Mouse (Mus musculus) MEL (cell line): ENCODE data around the gene Gm21985. TPM values are rescaled to one million over a fixed set of nuclear protein-coding genes. Genes with fewer than 3 reads are reported as not detected.
"Not testable (repeated sequence)": the region's sequence is repeated elsewhere in the genome, so short reads cannot be mapped to it uniquely, and the experiment has no call there.

Experiments
- DNase-seq: peaks from one replicate; pipeline ENCODE4 v3.0.0; 2011; ENCODE audit warnings: low read depth, low spot score
- H3K27ac ChIP-seq: 2 replicates; pipeline ENCODE4 v1.5.1; 2012; ENCODE audit warnings: low read depth, mild to moderate bottlenecking, control low read depth, low read length, moderate library complexity; ENCODE audit not compliant: control insufficient read depth
- H3K27me3 ChIP-seq, 2 experiments: fragments of 150-350 bp in 1 of 2; sonication (generic) in 1 of 2; 2 replicates each; pipeline ENCODE4 v1.6.1; 2012; ENCODE audit warnings: low read length in 2 of 2, mild to moderate bottlenecking in 2 of 2, improper control_type of control experiment in 1 of 2, moderate library complexity in 1 of 2; ENCODE audit not compliant: insufficient read depth in 2 of 2, control insufficient read depth in 1 of 2
- H3K36me3 ChIP-seq, 2 experiments: 2 replicates each; pipeline ENCODE4 v1.6.1; 2012 to 2014; ENCODE audit warnings: low read length in 2 of 2, improper control_type of control experiment in 1 of 2, inconsistent platforms in 1 of 2, mild to moderate bottlenecking in 1 of 2; ENCODE audit not compliant: insufficient read depth in 2 of 2, control insufficient read depth in 1 of 2
- H3K4me1 ChIP-seq, 2 experiments: fragments of 150-350 bp in 1 of 2; sonication (generic) in 1 of 2; 2 replicates each; pipeline ENCODE4 v1.6.1; 2012; ENCODE audit warnings: low read length in 2 of 2, improper control_type of control experiment in 1 of 2, mild to moderate bottlenecking in 1 of 2; ENCODE audit not compliant: insufficient read depth in 2 of 2, control insufficient read depth in 1 of 2
- H3K4me3 ChIP-seq, 2 experiments: fragments of 150-350 bp in 1 of 2; sonication (generic) in 1 of 2; 2 replicates each; pipeline ENCODE4 v1.5.1; 2012; ENCODE audit warnings: low read depth in 2 of 2, low read length in 2 of 2, mild to moderate bottlenecking in 2 of 2, moderate library complexity in 2 of 2, control low read depth in 1 of 2, improper control_type of control experiment in 1 of 2; ENCODE audit not compliant: control insufficient read depth in 1 of 2, insufficient read depth in 1 of 2
- H3K79me2 ChIP-seq: 2 replicates; pipeline ENCODE4 v1.6.1; 2012; ENCODE audit warnings: mild to moderate bottlenecking, low read length, moderate library complexity; ENCODE audit not compliant: control insufficient read depth, poor library complexity, insufficient read depth
- H3K9ac ChIP-seq: 2 replicates; pipeline ENCODE4 v1.6.1; 2012; ENCODE audit warnings: low read depth, mild to moderate bottlenecking, control low read depth, low read length, moderate library complexity; ENCODE audit not compliant: control insufficient read depth, poor library complexity, severe bottlenecking
- H3K9me3 ChIP-seq: fragments of 150-350 bp; sonication (generic); replicated peaks from 2 replicates; pipeline ENCODE4 v1.6.1; 2012; ENCODE audit warnings: mild to moderate bottlenecking, low read length, improper control_type of control experiment, moderate library complexity; ENCODE audit not compliant: insufficient read depth
- CHD2 ChIP-seq: IDR thresholded peaks from 2 replicates; pipeline ENCODE4 v1.6.1; 2011; ENCODE audit warnings: low read length, improper control_type of control experiment
- CTCF ChIP-seq, 3 experiments: IDR thresholded peaks in 2 of 3; conservative IDR thresholded peaks in 1 of 3; 2 replicates each; pipeline ENCODE4 v1.5.1; 2011 to 2012; ENCODE audit warnings: low read length in 3 of 3, low read depth in 2 of 3, mild to moderate bottlenecking in 2 of 3, improper control_type of control experiment in 1 of 3, inconsistent platforms in 1 of 3, mixed read lengths in 1 of 3, moderate library complexity in 1 of 3; ENCODE audit not compliant: control insufficient read depth in 1 of 3, insufficient read depth in 1 of 3, poor library complexity in 1 of 3, severe bottlenecking in 1 of 3
- ELF1 ChIP-seq: IDR thresholded peaks from 2 replicates; pipeline ENCODE4 v1.6.1; 2014; ENCODE audit warnings: low read depth, mild to moderate bottlenecking, inconsistent platforms, low read length, improper control_type of control experiment, moderate library complexity
- EP300 ChIP-seq, 2 experiments: IDR thresholded peaks; 2 replicates each; pipeline ENCODE4 v1.6.1; 2011; ENCODE audit warnings: improper control_type of control experiment in 2 of 2, low read length in 2 of 2, low read depth in 1 of 2, mild to moderate bottlenecking in 1 of 2
- GATA1 ChIP-seq: IDR thresholded peaks from 2 replicates; pipeline ENCODE4 v1.6.1; 2011; ENCODE audit warnings: low read depth, low read length, improper control_type of control experiment
- JUND ChIP-seq: IDR thresholded peaks from 2 replicates; pipeline ENCODE4 v1.6.1; 2011; ENCODE audit warnings: low read depth, mild to moderate bottlenecking, improper control_type of control experiment, low read length
- KAT2A ChIP-seq: conservative IDR thresholded peaks from 2 replicates; pipeline ENCODE4 v1.6.1; 2012; ENCODE audit warnings: low read depth, low read length, improper control_type of control experiment, inconsistent platforms
- MAX ChIP-seq: IDR thresholded peaks from 2 replicates; pipeline ENCODE4 v1.6.1; 2011; ENCODE audit warnings: low read length, improper control_type of control experiment
- MEF2A ChIP-seq: IDR thresholded peaks from 2 replicates; pipeline ENCODE4 v1.6.1; 2014; ENCODE audit warnings: low read depth, mild to moderate bottlenecking, inconsistent platforms, low read length, improper control_type of control experiment; ENCODE audit not compliant: poor library complexity, insufficient replicate concordance, severe bottlenecking; ENCODE audit errors: extremely low read depth
- POLR2AphosphoS2 ChIP-seq: IDR thresholded peaks from 2 replicates; pipeline ENCODE4 v1.6.1; 2011; ENCODE audit warnings: low read length, improper control_type of control experiment
- RCOR1 ChIP-seq: IDR thresholded peaks from 2 replicates; pipeline ENCODE4 v1.6.1; 2012; ENCODE audit warnings: low read depth, mild to moderate bottlenecking, inconsistent platforms, low read length, improper control_type of control experiment
- TCF12 ChIP-seq: IDR thresholded peaks from 2 replicates; pipeline ENCODE4 v1.6.1; 2014; ENCODE audit warnings: low read depth, mild to moderate bottlenecking, inconsistent platforms, low read length, improper control_type of control experiment, moderate library complexity
- ZMIZ1 ChIP-seq: IDR thresholded peaks from 2 replicates; pipeline ENCODE4 v1.6.1; 2012; ENCODE audit warnings: low read depth, mild to moderate bottlenecking, inconsistent platforms, low read length, improper control_type of control experiment, moderate library complexity
- ZNF384 ChIP-seq: IDR thresholded peaks from 2 replicates; pipeline ENCODE4 v1.6.1; 2012; ENCODE audit warnings: low read depth, mild to moderate bottlenecking, inconsistent platforms, low read length, improper control_type of control experiment
- polyA plus RNA-seq, 2 experiments: library from polyadenylated mRNA; stranded (reverse) in 1 of 2; unstranded in 1 of 2; fragments of >175 nt in 1 of 2; fragments of >200 nt in 1 of 2; gene quantifications; 2 replicates each; pipeline versions ENCODE4 v1.2.1 to v1.2.4; 2012; ENCODE audit warnings: low replicate concordance in 2 of 2, low read depth in 1 of 2; ENCODE audit not compliant: insufficient read length in 2 of 2, insufficient read depth in 1 of 2, missing spikeins in 1 of 2
- total RNA-seq: library from RNA; depleted of rRNA; stranded (reverse); fragments of 300-350 nt; gene quantifications from 2 replicates; pipeline ENCODE4 v1.2.3, GENCODE M21; 2012

Gene Gm21985
- total and polyA plus RNA-seq, 3 experiments, result 0.04 TPM; not detected in 2

DNA sequence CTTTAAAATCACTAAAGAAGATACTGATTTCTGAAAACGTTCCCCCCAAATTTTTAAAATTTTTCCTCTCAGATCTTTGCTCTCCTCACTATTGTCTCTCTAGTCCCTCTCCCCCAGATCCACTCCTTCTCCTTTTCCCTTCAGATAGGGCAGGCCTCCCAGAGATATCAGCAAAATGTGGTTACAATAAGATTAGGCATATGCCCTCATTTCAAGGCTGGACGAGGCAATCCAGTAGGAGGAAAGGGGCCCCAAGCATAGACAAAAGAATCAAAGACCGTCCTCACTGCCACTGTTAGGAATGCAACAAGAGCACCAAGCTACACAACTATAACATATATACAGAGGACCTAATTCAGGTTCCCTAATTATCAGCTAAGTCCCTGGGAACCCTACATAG is 159.2 kb downstream of the Gm21985 start:
- H3K27ac ChIP-seq, result no peak overlapping the region
- no peak overlapping the region for H3K9ac ChIP-seq
- H3K4me1 ChIP-seq, result peaks cover 13 to 17% of the 10 kb centered on the region in 2 experiments
- H3K4me3 ChIP-seq, result no peak overlapping the region
- H3K9me3 ChIP-seq, result no peaks in the 10 kb centered on the region
- peak; percentile 66 for DNase-seq
- H3K27me3 ChIP-seq, result no peaks in the 10 kb centered on the region
- TF ChIP-seq MAX (no peak), ZMIZ1 (no peak), RCOR1 (peak; percentile 90), POLR2AphosphoS2 (no peak), CHD2 (no peak), ZNF384 (no peak), KAT2A (no peak), ELF1 (no peak), EP300 (IDR thresholded peaks at IDR 0.05; ENCODE audit: low read depth in 1 of 2, low read length in 2 of 2) (peak; percentile 79 to 80), GATA1 (peak; percentile 87), CTCF (IDR thresholded peaks at IDR 0.05 in 2 of 3, conservative IDR thresholded peaks at IDR 0.05 in 1 of 3; ENCODE audit: control insufficient read depth in 1 of 3, insufficient read depth in 1 of 3, low read depth in 2 of 3, low read length in 3 of 3, poor library complexity in 1 of 3, severe bottlenecking in 1 of 3) (no peak), MEF2A (no peak), TCF12 (peak; percentile 77; the same call in 1 of the 2 replicates), JUND (no peak)
- peaks cover 0 to 19% of the 10 kb centered on the region in 2 experiments; a peak in 2 of 4 replicates for H3K36me3 ChIP-seq
- H3K79me2 ChIP-seq, result no peaks in the 10 kb centered on the region

DNA sequence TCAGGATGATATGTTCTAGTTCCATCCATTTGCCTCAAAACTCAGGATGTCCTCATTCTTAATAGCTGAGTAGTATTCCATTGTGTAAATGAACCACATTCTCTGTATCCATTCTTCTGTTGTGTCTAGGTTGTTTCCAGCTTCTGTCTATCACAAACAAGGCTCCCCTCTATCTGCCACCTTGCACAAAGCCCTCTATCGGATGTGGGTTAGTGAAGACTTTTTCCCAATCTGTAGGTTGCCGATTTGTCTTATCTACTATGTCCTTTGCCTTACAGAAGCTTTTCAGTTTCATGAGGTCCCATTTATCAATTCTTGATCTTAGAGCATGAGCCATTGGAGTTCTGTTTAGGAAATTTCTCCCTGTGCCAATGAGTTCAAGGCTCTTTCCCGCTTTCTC is 162.4 kb downstream of the Gm21985 start:
- H3K79me2 ChIP-seq, H3K27ac ChIP-seq, H3K27me3 ChIP-seq, H3K9ac ChIP-seq, H3K4me3 ChIP-seq, H3K9me3 ChIP-seq: not testable (repeated sequence)
- peaks cover 19% of the 10 kb centered on the region in 2 experiments for H3K4me1 ChIP-seq
- TF ChIP-seq TCF12 (peak; percentile 74; the same call in 1 of the 2 replicates), EP300 (IDR thresholded peaks at IDR 0.05; ENCODE audit: low read depth in 1 of 2, low read length in 2 of 2) (peak; percentile 45 to 63; a peak in 3 of 4 replicates), GATA1 (peak; percentile 38; the same call in 1 of the 2 replicates)
- peak; percentile 45 for DNase-seq
- H3K36me3 ChIP-seq, result peaks cover 0 to 29% of the 10 kb centered on the region in 2 experiments; a peak in 2 of 4 replicates

- Histone ChIP-seq H3K36me3 (peaks cover 0 to 39% of the 10 kb centered on the region in 2 experiments; a peak in 2 of 4 replicates), H3K27ac (no peak overlapping the region), H3K27me3 (no peaks in the 10 kb centered on the region), H3K4me1 (peaks cover 26% of the 10 kb centered on the region in 2 experiments), H3K9me3 (no peaks in the 10 kb centered on the region), H3K4me3 (no peak overlapping the region), H3K9ac (no peak overlapping the region), H3K79me2 (no peaks in the 10 kb centered on the region)
- DNase-seq, result no peak
- no peak for TF ChIP-seq RCOR1
- no peak for TF ChIP-seq POLR2AphosphoS2
- no peak for TF ChIP-seq CHD2
- TF ChIP-seq, all 39 proteins: peak for 0
Observed at GRCm38 (mm10) chr2:112429665-112430064, 163.6 kb downstream of the Gm21985 start.
